Mouse (Mus musculus): ENCODE data around the gene Nek8.

DNA sequence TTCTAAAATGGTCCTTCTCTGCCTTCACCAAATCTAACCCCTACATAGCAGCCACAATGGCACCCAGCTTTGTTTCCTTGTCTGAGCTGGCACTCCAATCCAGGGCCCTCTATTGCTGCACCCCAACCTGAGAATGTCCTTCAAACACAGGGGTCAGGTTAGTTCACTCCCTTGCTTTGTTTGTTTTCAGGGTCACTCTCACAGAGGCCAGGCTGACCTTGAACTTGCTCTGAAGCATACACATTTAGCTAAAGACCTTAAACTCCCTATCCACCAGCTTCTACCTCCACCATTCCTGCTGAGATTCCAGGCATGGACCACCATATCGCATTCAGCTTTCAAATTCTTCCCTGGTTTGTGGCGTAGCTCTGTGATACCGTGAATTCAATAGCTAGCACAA is 2.0 kb downstream of the Nek8 start:
- TF ChIP-seq CTCF (IDR thresholded peaks at IDR 0.05; ENCODE audit: low read depth) (no peak), EP300 (IDR thresholded peaks at IDR 0.05; ENCODE audit: low read depth) (no peak)

All from liver, postnatal 0 days (tissue).